Mouse (Mus musculus) retina, postnatal 1 day (tissue): ENCODE measurements around the gene Synj1.

Experiments
- DNase-seq: peaks from one replicate; pipeline ENCODE4 v3.0.0-alpha.2; 2012

Gene Synj1

GRCm38 (mm10) chr16:91009942-91010529 is 1.1 kb downstream of the Synj1 start:
- peak; percentile 31 for DNase-seq

GRCm38 (mm10) chr16:91004915-91005538 is 6.1 kb downstream of the Synj1 start:
- no peak for DNase-seq

GRCm38 (mm10) chr16:91001098-91001497 is 10.0 kb downstream of the Synj1 start:
- DNase-seq = no peak

GRCm38 (mm10) chr16:90999827-91000226 is 11.3 kb downstream of the Synj1 start:
- DNase-seq = no peak

- DNase-seq = no peak
Measured at GRCm38 (mm10) chr16:90997822-90998221, 13.3 kb downstream of the Synj1 start.

GRCm38 (mm10) chr16:90996327-90997243 is 14.5 kb downstream of the Synj1 start:
- DNase-seq = no peak

GRCm38 (mm10) chr16:90995498-90995897 is 15.6 kb downstream of the Synj1 start:
- DNase-seq = no peak

- DNase-seq = no peak
Measured at GRCm38 (mm10) chr16:90995023-90995422, 16.1 kb downstream of the Synj1 start.

- DNase-seq = no peak
Measured at GRCm38 (mm10) chr16:90989162-90989561, 21.9 kb downstream of the Synj1 start.

- no peak for DNase-seq
Measured at GRCm38 (mm10) chr16:90988665-90989064, 22.4 kb downstream of the Synj1 start.

- no peak for DNase-seq
Measured at GRCm38 (mm10) chr16:90988039-90988438, 23.1 kb downstream of the Synj1 start.

GRCm38 (mm10) chr16:90971004-90971403 is 40.1 kb downstream of the Synj1 start:
- no peak for DNase-seq

- no peak for DNase-seq
Measured at GRCm38 (mm10) chr16:90966241-90966640, 44.9 kb downstream of the Synj1 start.

GRCm38 (mm10) chr16:90964302-90964701 is 46.8 kb downstream of the Synj1 start:
- DNase-seq = no peak

- no peak for DNase-seq
Measured at GRCm38 (mm10) chr16:90963866-90964265, 47.2 kb downstream of the Synj1 start.

- DNase-seq = no peak
Measured at GRCm38 (mm10) chr16:90963231-90963630, 47.9 kb downstream of the Synj1 start.

- DNase-seq = no peak
Measured at GRCm38 (mm10) chr16:90958301-90959085, 52.6 kb downstream of the Synj1 start.

GRCm38 (mm10) chr16:90955494-90955893 is 55.6 kb downstream of the Synj1 start:
- DNase-seq = no peak

- peak; percentile 31 for DNase-seq
Measured at GRCm38 (mm10) chr16:90953770-90954169, 57.3 kb downstream of the Synj1 start.

GRCm38 (mm10) chr16:90953147-90953546 is 58.0 kb downstream of the Synj1 start:
- no peak for DNase-seq

- no peak for DNase-seq
Measured at GRCm38 (mm10) chr16:90950354-90950963, 60.6 kb downstream of the Synj1 start.

- DNase-seq = no peak
Measured at GRCm38 (mm10) chr16:90946977-90947376, 64.1 kb downstream of the Synj1 start.

GRCm38 (mm10) chr16:90941246-90941645 is 69.9 kb downstream of the Synj1 start:
- DNase-seq = no peak
